Mouse (Mus musculus): ENCODE data around the gene Itga1. TPM values are rescaled to one million over a fixed set of nuclear protein-coding genes. Genes with fewer than 3 reads are reported as not detected.

The Itga1 gene
- polyA plus RNA-seq, 1 experiment from 2014 or later, result 21.0 TPM

GRCm38 (mm10) chr13:114974484-114975042 is 127.2 kb downstream of the Itga1 start:
- Histone ChIP-seq H3K36me3 (ENCODE audit: control insufficient read depth, insufficient read depth, low read length) (no peaks in the 10 kb centered on the region; the same call in 1 of the 2 replicates), H3K27me3 (ENCODE audit: control insufficient read depth, insufficient read depth, low read length) (no peaks in the 10 kb centered on the region), H3K9me3 (ENCODE audit: control insufficient read depth, low read length) (no peaks in the 10 kb centered on the region), H3K9ac (ENCODE audit: low read depth, low read length) (no peak overlapping the region), H3K4me1 (ENCODE audit: control insufficient read depth, insufficient read depth, low read length) (no peaks in the 10 kb centered on the region), H3K4me3 (ENCODE audit: low read length) (no peak overlapping the region), H3K4me2 (replicated peaks; ENCODE audit: low read depth, low read length) (no peak overlapping the region), H3K27ac (ENCODE audit: low read depth, low read length) (no peak overlapping the region)
- WGBS, result 66% methylated on average over 6 of the region's 6 CpGs
- no peak for ATAC-seq (ENCODE audit: low FRiP score, low TSS enrichment)

GRCm38 (mm10) chr13:114971905-114972304 is 129.9 kb downstream of the Itga1 start:
- no peak overlapping the region for H3K9ac ChIP-seq (ENCODE audit: low read depth, low read length)
- no peaks in the 10 kb centered on the region for H3K4me1 ChIP-seq (ENCODE audit: control insufficient read depth, insufficient read depth, low read length)
- H3K27me3 ChIP-seq (ENCODE audit: control insufficient read depth, insufficient read depth, low read length), result no peaks in the 10 kb centered on the region
- peaks cover 4% of the 10 kb centered on the region; the same call in 1 of the 2 replicates for H3K36me3 ChIP-seq (ENCODE audit: control insufficient read depth, insufficient read depth, low read length)
- H3K9me3 ChIP-seq (ENCODE audit: control insufficient read depth, low read length), result no peaks in the 10 kb centered on the region
- H3K27ac ChIP-seq (ENCODE audit: low read depth, low read length), result no peak overlapping the region
- H3K4me3 ChIP-seq (ENCODE audit: low read length), result no peak overlapping the region
- WGBS, result 89% methylated on average over 3 of the region's 3 CpGs
- no peak overlapping the region for H3K4me2 ChIP-seq (replicated peaks; ENCODE audit: low read depth, low read length)
- ATAC-seq (ENCODE audit: low FRiP score, low TSS enrichment), result no peak

- 48% methylated on average over 2 of the region's 2 CpGs for WGBS
Observed at GRCm38 (mm10) chr13:114964233-114964632, 137.5 kb downstream of the Itga1 start.

GRCm38 (mm10) chr13:114954516-114954915 is 147.2 kb downstream of the Itga1 start:
- Histone ChIP-seq H3K36me3 (ENCODE audit: control insufficient read depth, insufficient read depth, low read length) (no peaks in the 10 kb centered on the region), H3K4me2 (replicated peaks; ENCODE audit: low read depth, low read length) (no peak overlapping the region), H3K9me3 (ENCODE audit: control insufficient read depth, low read length) (no peaks in the 10 kb centered on the region), H3K4me3 (ENCODE audit: low read length) (no peak overlapping the region), H3K27me3 (ENCODE audit: control insufficient read depth, insufficient read depth, low read length) (no peaks in the 10 kb centered on the region), H3K9ac (ENCODE audit: low read depth, low read length) (no peak overlapping the region), H3K4me1 (ENCODE audit: control insufficient read depth, insufficient read depth, low read length) (no peaks in the 10 kb centered on the region), H3K27ac (ENCODE audit: low read depth, low read length) (no peak overlapping the region)
- no peak for ATAC-seq (ENCODE audit: low FRiP score, low TSS enrichment)

More at GRCm38 (mm10) chr13:114964233-114964632, 137.5 kb downstream of the Itga1 start:
- Histone ChIP-seq H3K36me3 (ENCODE audit: control insufficient read depth, insufficient read depth, low read length) (peaks cover 4% of the 10 kb centered on the region; the same call in 1 of the 2 replicates), H3K9me3 (ENCODE audit: control insufficient read depth, low read length) (no peaks in the 10 kb centered on the region), H3K9ac (ENCODE audit: low read depth, low read length) (no peak overlapping the region), H3K27me3 (ENCODE audit: control insufficient read depth, insufficient read depth, low read length) (no peaks in the 10 kb centered on the region), H3K4me1 (ENCODE audit: control insufficient read depth, insufficient read depth, low read length) (no peaks in the 10 kb centered on the region), H3K27ac (ENCODE audit: low read depth, low read length) (no peak overlapping the region), H3K4me3 (ENCODE audit: low read length) (no peak overlapping the region), H3K4me2 (replicated peaks; ENCODE audit: low read depth, low read length) (no peak overlapping the region)
- ATAC-seq (ENCODE audit: low FRiP score, low TSS enrichment), result peak; percentile 93

GRCm38 (mm10) chr13:114933541-114933940 is 168.2 kb downstream of the Itga1 start:
- Histone ChIP-seq H3K9me3 (ENCODE audit: control insufficient read depth, low read length) (no peaks in the 10 kb centered on the region), H3K36me3 (ENCODE audit: control insufficient read depth, insufficient read depth, low read length) (no peaks in the 10 kb centered on the region), H3K27me3 (ENCODE audit: control insufficient read depth, insufficient read depth, low read length) (peaks cover 5% of the 10 kb centered on the region; the same call in 1 of the 2 replicates), H3K9ac (ENCODE audit: low read depth, low read length) (no peak overlapping the region), H3K4me2 (replicated peaks; ENCODE audit: low read depth, low read length) (no peak overlapping the region), H3K4me3 (ENCODE audit: low read length) (no peak overlapping the region), H3K27ac (ENCODE audit: low read depth, low read length) (no peak overlapping the region), H3K4me1 (ENCODE audit: control insufficient read depth, insufficient read depth, low read length) (no peaks in the 10 kb centered on the region)
- no peak for ATAC-seq (ENCODE audit: low FRiP score, low TSS enrichment)
- 82% methylated on average over 7 of the region's 7 CpGs for WGBS

- Histone ChIP-seq H3K4me2 (replicated peaks; ENCODE audit: low read depth, low read length) (peak within 1 kb of the TSS; percentile 80), H3K4me1 (ENCODE audit: control insufficient read depth, insufficient read depth, low read length) (no peaks in the 10 kb centered on the region), H3K27me3 (ENCODE audit: control insufficient read depth, insufficient read depth, low read length) (peaks cover 5% of the 10 kb centered on the region; the same call in 1 of the 2 replicates), H3K4me3 (ENCODE audit: low read length) (peak within 1 kb of the TSS; percentile 48), H3K9ac (ENCODE audit: low read depth, low read length) (peak within 1 kb of the TSS; percentile 52), H3K9me3 (ENCODE audit: control insufficient read depth, low read length) (no peaks in the 10 kb centered on the region), H3K36me3 (ENCODE audit: control insufficient read depth, insufficient read depth, low read length) (no peaks in the 10 kb centered on the region), H3K27ac (ENCODE audit: low read depth, low read length) (peak within 1 kb of the TSS; percentile 65; the same call in 1 of the 2 replicates)
- peak; percentile 94 for ATAC-seq (ENCODE audit: low FRiP score, low TSS enrichment)
- under 1% methylated on average over 28 of the region's 28 CpGs for WGBS
Observed at GRCm38 (mm10) chr13:114931775-114932294, 169.9 kb downstream of the Itga1 start, which contains the start of gene Itga2. Itga2 (minus strand) TSS chr13:114932100.

GRCm38 (mm10) chr13:114930996-114931649 is 170.6 kb downstream of the Itga1 start:
- peaks cover 5% of the 10 kb centered on the region; the same call in 1 of the 2 replicates for H3K27me3 ChIP-seq (ENCODE audit: control insufficient read depth, insufficient read depth, low read length)
- peak overlapping the region; percentile 52 for H3K9ac ChIP-seq (ENCODE audit: low read depth, low read length)
- whole genome bisulfite sequencing, result 3% methylated on average over 10 of the region's 10 CpGs
- H3K4me1 ChIP-seq (ENCODE audit: control insufficient read depth, insufficient read depth, low read length), result no peaks in the 10 kb centered on the region
- peak overlapping the region; percentile 80 for H3K4me2 ChIP-seq (replicated peaks; ENCODE audit: low read depth, low read length)
- peak overlapping the region; percentile 48 for H3K4me3 ChIP-seq (ENCODE audit: low read length)
- ATAC-seq (ENCODE audit: low FRiP score, low TSS enrichment), result peak; percentile 68
- no peak overlapping the region for H3K27ac ChIP-seq (ENCODE audit: low read depth, low read length)
- no peaks in the 10 kb centered on the region for H3K9me3 ChIP-seq (ENCODE audit: control insufficient read depth, low read length)
- H3K36me3 ChIP-seq (ENCODE audit: control insufficient read depth, insufficient read depth, low read length), result no peaks in the 10 kb centered on the region

- Histone ChIP-seq H3K4me2 (replicated peaks; ENCODE audit: low read depth, low read length) (no peak overlapping the region), H3K36me3 (ENCODE audit: control insufficient read depth, insufficient read depth, low read length) (no peaks in the 10 kb centered on the region), H3K27me3 (ENCODE audit: control insufficient read depth, insufficient read depth, low read length) (no peaks in the 10 kb centered on the region), H3K4me3 (ENCODE audit: low read length) (no peak overlapping the region), H3K27ac (ENCODE audit: low read depth, low read length) (no peak overlapping the region), H3K4me1 (ENCODE audit: control insufficient read depth, insufficient read depth, low read length) (0 out of 2 replicates have a peak, but pooled peaks cover 5% of the 10 kb centered on the region), H3K9ac (ENCODE audit: low read depth, low read length) (no peak overlapping the region), H3K9me3 (ENCODE audit: control insufficient read depth, low read length) (no peaks in the 10 kb centered on the region)
- whole genome bisulfite sequencing, result 53% methylated on average over 1 of the region's 1 CpGs
- ATAC-seq (ENCODE audit: low FRiP score, low TSS enrichment), result no peak
Observed at GRCm38 (mm10) chr13:114924785-114925184, 177.0 kb downstream of the Itga1 start.

GRCm38 (mm10) chr13:114923331-114923730 is 178.4 kb downstream of the Itga1 start:
- Histone ChIP-seq H3K27me3 (ENCODE audit: control insufficient read depth, insufficient read depth, low read length) (no peaks in the 10 kb centered on the region), H3K27ac (ENCODE audit: low read depth, low read length) (no peak overlapping the region), H3K4me2 (replicated peaks; ENCODE audit: low read depth, low read length) (no peak overlapping the region), H3K4me3 (ENCODE audit: low read length) (no peak overlapping the region), H3K9me3 (ENCODE audit: control insufficient read depth, low read length) (no peaks in the 10 kb centered on the region), H3K9ac (ENCODE audit: low read depth, low read length) (no peak overlapping the region), H3K36me3 (ENCODE audit: control insufficient read depth, insufficient read depth, low read length) (no peaks in the 10 kb centered on the region), H3K4me1 (ENCODE audit: control insufficient read depth, insufficient read depth, low read length) (0 out of 2 replicates have a peak, but pooled peaks cover 5% of the 10 kb centered on the region)
- ATAC-seq (ENCODE audit: low FRiP score, low TSS enrichment), result 0 out of 2 replicates have a peak, but pooled peaks have one; percentile 46
- WGBS, result 61% methylated on average over 9 of the region's 9 CpGs
